Mouse (Mus musculus): Measurements from ENCODE around the gene Ppp4r1. TPM values are rescaled to one million over a fixed set of nuclear protein-coding genes. Genes with fewer than 3 reads are reported as not detected.

Gene Ppp4r1
- polyA plus RNA-seq, 1 experiment from 2014 or later = 8.0 TPM

- Histone ChIP-seq H3K36me3 (replicated peaks; ENCODE audit: insufficient read depth, low read length) (no peaks in the 10 kb centered on the region), H3K27ac (ENCODE audit: low read depth) (no peak overlapping the region), H3K4me2 (ENCODE audit: low read depth, low read length) (no peak overlapping the region), H3K27me3 (ENCODE audit: insufficient read depth, low read length) (no peaks in the 10 kb centered on the region), H3K9ac (replicated peaks) (no peak overlapping the region), H3K4me3 (ENCODE audit: low read depth, low read length) (no peak overlapping the region), H3K9me3 (ENCODE audit: low read length) (no peaks in the 10 kb centered on the region), H3K4me1 (ENCODE audit: insufficient read depth) (peaks cover 12% of the 10 kb centered on the region)
- ATAC-seq = peak; percentile 82
- TF ChIP-seq EP300 (IDR thresholded peaks at IDR 0.05; ENCODE audit: low read depth) = no peak
- peak; percentile 78 for TF ChIP-seq CTCF (IDR thresholded peaks at IDR 0.05; ENCODE audit: low read depth)
- WGBS (ENCODE audit: insufficient replicate concordance) = 37% methylated on average over 6 of the region's 6 CpGs
- DNase-seq = peak; percentile 75
These were observed 90.3 kb downstream of the Ppp4r1 start for GRCm38 (mm10) chr17:65872652-65873051.

DNA sequence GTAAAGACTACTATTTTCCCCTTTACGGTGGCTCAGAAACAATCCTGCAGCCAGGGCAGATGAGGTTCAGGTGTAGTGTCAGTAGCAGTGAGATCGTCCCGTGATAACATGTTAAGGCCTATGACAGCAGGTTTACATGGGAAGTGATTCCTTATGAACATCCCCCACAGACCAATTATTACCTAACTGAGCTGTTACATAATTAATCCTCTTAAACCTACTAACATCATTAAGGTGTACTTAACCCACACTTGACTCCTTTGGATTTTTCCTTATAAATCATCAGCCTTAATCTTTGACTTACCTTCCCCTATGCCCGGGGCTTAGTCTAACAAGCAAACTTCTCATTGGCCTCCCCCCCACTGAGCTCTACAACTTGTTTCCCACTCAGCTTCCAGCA, 90.8 kb downstream of the Ppp4r1 start:
- H3K9ac ChIP-seq (replicated peaks) = no peak overlapping the region
- DNase-seq = no peak
- TF ChIP-seq CTCF (IDR thresholded peaks at IDR 0.05; ENCODE audit: low read depth) (no peak), EP300 (IDR thresholded peaks at IDR 0.05; ENCODE audit: low read depth) (no peak)
- H3K4me3 ChIP-seq (ENCODE audit: low read depth, low read length) = no peak overlapping the region
- H3K27ac ChIP-seq (ENCODE audit: low read depth) = no peak overlapping the region
- no peaks in the 10 kb centered on the region for H3K9me3 ChIP-seq (ENCODE audit: low read length)
- ATAC-seq = no peak
- no peaks in the 10 kb centered on the region for H3K36me3 ChIP-seq (replicated peaks; ENCODE audit: insufficient read depth, low read length)
- H3K4me1 ChIP-seq (ENCODE audit: insufficient read depth) = peaks cover 12% of the 10 kb centered on the region
- H3K4me2 ChIP-seq (ENCODE audit: low read depth, low read length) = no peak overlapping the region
- H3K27me3 ChIP-seq (ENCODE audit: insufficient read depth, low read length) = no peaks in the 10 kb centered on the region
- 87% methylated on average over 4 of the region's 4 CpGs for WGBS (ENCODE audit: insufficient replicate concordance)

DNA sequence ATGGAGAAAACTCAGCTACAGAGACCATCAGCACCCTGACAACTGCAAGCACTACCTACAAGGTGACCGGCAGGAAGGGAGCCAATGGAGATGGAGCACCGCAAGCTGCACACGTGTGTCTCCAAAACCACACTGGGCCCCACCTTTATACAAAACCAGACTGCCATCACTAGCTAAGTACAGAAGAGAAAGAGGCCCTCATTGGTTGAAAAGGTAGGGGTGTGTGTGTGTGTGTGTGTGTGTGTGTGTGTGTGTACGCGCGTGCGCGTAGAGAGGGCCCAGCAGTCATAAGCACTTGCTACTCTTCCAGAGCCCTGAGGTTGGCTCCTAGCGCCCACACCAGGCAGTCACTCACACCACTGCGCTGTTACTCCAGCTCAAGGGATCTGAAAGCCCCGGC, 91.5 kb downstream of the Ppp4r1 start:
- ATAC-seq (no peak), DNase-seq (no peak)
- H3K27ac ChIP-seq (ENCODE audit: low read depth) = no peak overlapping the region
- peaks cover 12% of the 10 kb centered on the region for H3K4me1 ChIP-seq (ENCODE audit: insufficient read depth)
- no peaks in the 10 kb centered on the region for H3K36me3 ChIP-seq (replicated peaks; ENCODE audit: insufficient read depth, low read length)
- 90% methylated on average over 11 of the region's 11 CpGs for WGBS (ENCODE audit: insufficient replicate concordance)
- no peaks in the 10 kb centered on the region for H3K9me3 ChIP-seq (ENCODE audit: low read length)
- no peak for TF ChIP-seq EP300 (IDR thresholded peaks at IDR 0.05; ENCODE audit: low read depth)
- TF ChIP-seq CTCF (IDR thresholded peaks at IDR 0.05; ENCODE audit: low read depth) = no peak
- H3K4me2 ChIP-seq (ENCODE audit: low read depth, low read length) = no peak overlapping the region
- H3K4me3 ChIP-seq (ENCODE audit: low read depth, low read length) = no peak overlapping the region
- no peak overlapping the region for H3K9ac ChIP-seq (replicated peaks)
- H3K27me3 ChIP-seq (ENCODE audit: insufficient read depth, low read length) = no peaks in the 10 kb centered on the region

DNA sequence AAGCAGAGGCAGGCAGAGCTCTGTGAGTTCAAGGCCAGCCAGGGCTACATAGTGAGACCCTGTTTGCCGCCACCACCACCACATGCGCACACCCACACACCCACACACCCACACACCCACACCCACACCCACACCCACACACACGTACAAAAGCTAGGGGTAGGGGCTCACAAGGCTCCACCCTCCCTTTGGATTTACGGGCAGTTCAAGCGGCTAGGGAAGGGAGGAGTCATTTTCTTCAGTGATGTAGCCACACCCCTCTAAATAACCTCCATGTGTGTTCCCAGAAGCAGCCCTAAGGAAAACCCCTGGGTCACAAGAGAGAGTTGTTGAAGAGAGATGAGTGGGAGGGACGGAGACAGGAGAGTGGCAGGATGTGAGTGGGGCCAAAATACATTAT, 94.7 kb downstream of the Ppp4r1 start:
- WGBS (ENCODE audit: insufficient replicate concordance) = 83% methylated on average over 6 of the region's 6 CpGs
- H3K9ac ChIP-seq (replicated peaks) = no peak overlapping the region
- H3K27ac ChIP-seq (ENCODE audit: low read depth) = no peak overlapping the region
- H3K4me2 ChIP-seq (ENCODE audit: low read depth, low read length) = no peak overlapping the region
- no peak overlapping the region for H3K4me3 ChIP-seq (ENCODE audit: low read depth, low read length)
- ATAC-seq (no peak), DNase-seq (no peak)
- H3K9me3 ChIP-seq (ENCODE audit: low read length) = no peaks in the 10 kb centered on the region
- TF ChIP-seq EP300 (IDR thresholded peaks at IDR 0.05; ENCODE audit: low read depth) = no peak
- TF ChIP-seq CTCF (IDR thresholded peaks at IDR 0.05; ENCODE audit: low read depth) = no peak
- no peaks in the 10 kb centered on the region for H3K36me3 ChIP-seq (replicated peaks; ENCODE audit: insufficient read depth, low read length)
- no peaks in the 10 kb centered on the region for H3K27me3 ChIP-seq (ENCODE audit: insufficient read depth, low read length)
- H3K4me1 ChIP-seq (ENCODE audit: insufficient read depth) = peaks cover 14% of the 10 kb centered on the region

DNA sequence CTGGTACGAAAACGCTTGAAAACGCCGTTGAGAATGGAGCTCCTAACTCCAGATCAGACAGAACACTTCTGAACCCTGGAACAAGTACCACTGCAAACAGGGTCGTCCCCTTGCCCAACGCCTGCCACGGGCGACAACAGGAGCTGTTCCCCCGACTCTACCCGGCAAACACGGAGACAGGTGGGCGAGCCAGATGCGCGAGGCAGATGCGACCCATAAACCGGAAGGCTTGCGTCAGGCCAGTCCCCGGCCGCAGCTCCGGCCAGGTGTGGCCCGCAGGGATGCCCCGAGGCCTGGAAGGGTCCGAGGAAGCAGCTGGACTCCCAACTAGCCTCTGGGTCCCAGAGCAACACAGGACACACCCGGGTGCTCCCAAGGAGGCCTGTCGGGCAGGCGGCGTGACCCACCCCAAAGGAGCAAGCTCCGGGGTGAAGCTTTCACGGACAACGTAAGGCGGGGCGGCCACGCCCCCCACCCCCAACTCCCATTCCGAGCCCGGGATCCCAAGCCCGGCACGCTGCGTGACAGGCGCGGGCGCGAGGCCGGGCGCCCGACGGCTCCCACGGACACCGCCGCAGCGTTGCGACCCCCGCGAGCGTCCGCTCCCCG, 101.8 kb downstream of the Ppp4r1 start:
- DNase-seq = peak; percentile 71

GRCm38 (mm10) chr17:65884691-65885397, 102.5 kb downstream of the Ppp4r1 start:
- peak; percentile 98 for ATAC-seq
- Histone ChIP-seq H3K36me3 (replicated peaks; ENCODE audit: insufficient read depth, low read length) (no peaks in the 10 kb centered on the region), H3K4me1 (ENCODE audit: insufficient read depth) (peaks cover 20% of the 10 kb centered on the region), H3K27me3 (ENCODE audit: insufficient read depth, low read length) (no peaks in the 10 kb centered on the region), H3K4me2 (ENCODE audit: low read depth, low read length) (peak overlapping the region; percentile 89), H3K27ac (ENCODE audit: low read depth) (peak overlapping the region; percentile 93), H3K9me3 (ENCODE audit: low read length) (no peaks in the 10 kb centered on the region), H3K4me3 (ENCODE audit: low read depth, low read length) (peak overlapping the region; percentile 80), H3K9ac (replicated peaks) (peak overlapping the region; percentile 85)
- under 1% methylated on average over 66 of the region's 67 CpGs for WGBS (ENCODE audit: insufficient replicate concordance)
- TF ChIP-seq CTCF (IDR thresholded peaks at IDR 0.05; ENCODE audit: low read depth) = peak; percentile 20; the same call in 1 of the 2 replicates
- no peak for TF ChIP-seq EP300 (IDR thresholded peaks at IDR 0.05; ENCODE audit: low read depth)
- DNase-seq = peak; percentile 99

More for the DNA sequence above, 101.8 kb downstream of the Ppp4r1 start:
- Histone ChIP-seq H3K9me3 (ENCODE audit: low read length) (no peaks in the 10 kb centered on the region), H3K27me3 (ENCODE audit: insufficient read depth, low read length) (no peaks in the 10 kb centered on the region), H3K4me2 (ENCODE audit: low read depth, low read length) (peak overlapping the region; percentile 88), H3K36me3 (replicated peaks; ENCODE audit: insufficient read depth, low read length) (no peaks in the 10 kb centered on the region), H3K4me3 (ENCODE audit: low read depth, low read length) (peak overlapping the region; percentile 80), H3K4me1 (ENCODE audit: insufficient read depth) (peaks cover 20% of the 10 kb centered on the region), H3K9ac (replicated peaks) (peak overlapping the region; percentile 85), H3K27ac (ENCODE audit: low read depth) (peak overlapping the region; percentile 93)
- TF ChIP-seq EP300 (IDR thresholded peaks at IDR 0.05; ENCODE audit: low read depth) (no peak), CTCF (IDR thresholded peaks at IDR 0.05; ENCODE audit: low read depth) (no peak)
- ATAC-seq = peak; percentile 13
- WGBS (ENCODE audit: insufficient replicate concordance) = 1% methylated on average over 52 of the region's 56 CpGs
